Mouse (Mus musculus) adrenal gland, postnatal 36 days (tissue): ENCODE data around the gene Mcur1. TPM values are rescaled to one million over a fixed set of nuclear protein-coding genes. Genes with fewer than 3 reads are reported as not detected.
A peak's percentile ranks its signal among the peaks of the same experiment; 100 is the strongest.

Source experiments
- DNase-seq, 2 experiments: peaks; one replicate each; pipeline ENCODE4 v3.0.0; 2021; ENCODE audit warnings: mixed read lengths in 1 of 2
- total RNA-seq, 2 experiments: library from RNA; stranded (reverse); gene quantifications; 2 replicates each; pipeline ENCODE4 v1.2.3; 2021

Gene Mcur1
- total RNA-seq, 2 experiments from 2014 or later = 37.6 to 40.5 TPM

DNA sequence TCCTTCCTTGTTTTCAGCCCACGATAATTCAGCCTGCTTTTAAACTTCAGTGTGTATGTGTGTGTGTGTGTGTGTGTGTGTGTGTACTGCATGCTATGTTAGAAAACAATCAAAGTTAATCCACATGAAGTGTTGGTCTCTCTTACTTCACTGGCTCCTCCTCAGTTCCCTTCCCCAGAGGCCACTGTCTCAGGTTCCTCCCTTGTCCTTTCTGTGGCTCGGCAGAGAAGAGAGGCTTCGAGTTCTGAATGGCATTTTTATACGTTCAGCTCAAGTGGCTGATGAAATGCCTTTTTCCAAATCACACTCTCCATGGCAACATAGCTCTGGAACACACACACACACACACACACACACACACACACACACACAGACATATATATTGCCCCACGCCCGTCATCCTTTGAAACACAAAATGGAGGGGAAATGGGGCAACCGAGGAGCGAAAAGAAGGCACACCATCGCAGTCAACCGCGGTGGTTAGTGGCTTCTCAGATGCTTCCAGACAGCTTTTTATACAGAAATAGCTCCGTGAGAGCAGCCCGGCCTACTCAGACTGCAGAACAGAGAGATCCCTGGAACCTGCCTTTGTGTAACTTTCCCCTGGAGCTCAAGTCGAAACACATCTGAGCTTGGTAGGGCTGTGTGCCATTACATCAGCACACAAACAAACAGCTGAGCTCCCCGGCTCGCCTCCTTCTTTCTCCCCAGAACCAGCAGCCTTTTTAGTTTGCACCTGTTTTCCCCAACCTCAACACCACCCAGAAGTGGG is 34.4 kb downstream of the Mcur1 start:
- DNase-seq = no peak

DNA sequence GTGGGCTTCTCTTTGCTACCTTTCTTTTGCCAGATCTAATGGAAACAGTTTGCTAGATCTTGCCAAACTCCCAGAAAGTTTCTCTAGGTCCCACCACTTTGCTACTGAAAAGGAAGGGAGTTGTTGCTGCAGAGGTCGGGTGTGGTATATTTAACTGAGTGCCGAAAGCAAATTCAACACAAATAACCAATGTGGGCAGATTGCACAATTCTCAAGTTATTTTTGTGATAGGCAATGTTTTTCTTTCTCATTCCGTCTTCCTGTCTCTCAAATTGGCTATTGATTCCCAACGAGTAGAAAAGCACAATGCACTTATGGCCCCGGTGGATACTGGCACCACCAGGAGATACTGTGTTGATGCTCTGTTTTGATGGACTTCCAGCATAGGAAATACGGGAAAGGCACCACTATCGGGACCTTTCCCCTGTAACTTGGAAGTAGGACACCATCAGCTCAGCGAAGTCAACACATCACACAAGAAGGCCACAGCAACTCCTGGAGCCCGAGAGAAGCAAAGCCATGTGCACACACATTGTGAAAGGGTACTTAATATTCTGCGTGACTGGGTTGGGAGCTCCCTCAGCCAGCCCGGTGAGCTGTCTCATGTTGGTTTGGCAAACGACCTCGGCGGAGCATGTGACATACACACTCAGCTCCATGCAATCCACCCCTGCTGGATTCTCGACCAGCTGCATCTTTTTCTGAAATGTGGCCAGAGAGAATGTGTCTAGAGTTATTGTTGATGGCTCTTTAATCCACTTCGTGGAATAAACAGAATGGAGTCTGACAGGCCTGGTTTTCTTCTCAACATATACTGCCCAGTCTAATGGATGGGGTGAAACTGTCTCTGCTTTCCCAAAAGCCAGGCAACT is 35.3 kb downstream of the Mcur1 start:
- peak; percentile 62 to 75 for DNase-seq

DNA sequence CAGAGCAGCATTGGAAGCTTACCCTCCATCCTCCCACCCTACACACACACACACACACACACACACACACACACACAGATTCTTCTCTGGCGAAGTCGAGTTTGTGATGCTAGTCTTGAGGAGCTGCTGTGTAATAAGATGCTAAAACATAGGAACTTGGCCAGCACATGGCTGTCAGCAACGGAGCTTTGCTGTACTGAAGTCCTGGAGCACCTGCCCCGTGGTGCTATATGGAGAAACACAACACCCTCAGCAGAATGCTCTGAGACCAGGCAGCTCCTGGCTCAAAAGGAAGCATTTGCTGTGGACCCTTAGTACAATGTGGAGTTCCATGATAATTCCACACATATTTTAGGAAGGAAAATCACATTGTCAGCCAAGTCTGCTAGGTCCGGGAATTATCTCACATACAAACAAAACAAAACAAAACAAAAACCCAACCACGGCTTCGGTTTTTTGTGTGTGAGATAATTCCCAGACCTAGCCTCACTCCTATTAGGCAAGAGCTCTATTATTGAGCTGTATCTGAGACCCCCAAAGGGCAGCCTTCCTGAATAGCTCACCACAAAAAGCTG is 36.0 kb downstream of the Mcur1 start:
- DNase-seq = no peak

DNA sequence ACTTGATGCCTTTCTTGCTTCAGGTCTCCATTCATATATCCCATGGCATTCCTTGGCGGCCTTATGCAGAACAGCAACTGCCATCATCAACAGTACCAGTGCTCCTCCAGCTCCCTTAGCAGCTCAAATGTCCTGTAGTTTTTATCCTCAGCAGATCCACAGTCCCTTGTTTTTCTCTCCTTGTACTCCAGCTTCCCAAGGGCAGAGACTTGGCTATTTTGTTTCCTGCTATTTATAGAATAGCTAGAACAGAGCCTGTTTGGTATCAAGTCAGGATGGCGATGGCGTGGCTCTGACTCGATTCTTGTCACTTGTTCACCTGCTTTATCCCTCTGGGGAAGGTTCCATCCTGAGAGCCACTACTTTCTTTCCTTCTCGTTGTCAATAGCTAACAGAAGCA is 38.1 kb downstream of the Mcur1 start:
- DNase-seq = no peak

DNA sequence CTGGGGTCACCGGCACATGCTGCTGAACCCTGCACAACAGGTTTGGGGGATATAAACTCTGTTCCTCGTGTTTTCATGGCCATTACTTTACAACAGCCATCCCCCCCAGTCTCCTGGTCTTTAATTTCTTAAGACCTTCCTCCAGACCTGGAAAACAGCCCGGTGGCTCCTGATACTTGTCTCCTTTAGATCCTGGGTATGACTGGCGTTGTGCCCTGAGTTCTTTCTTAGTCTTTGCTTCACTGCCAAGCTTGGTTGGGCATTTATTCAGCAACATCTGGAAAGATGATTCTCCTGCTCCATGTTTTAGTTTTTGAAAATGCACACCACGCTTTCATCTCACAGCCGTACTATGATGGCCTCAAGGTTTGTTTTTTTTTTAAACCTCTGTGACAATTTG is 40.7 kb downstream of the Mcur1 start:
- no peak for DNase-seq

DNA sequence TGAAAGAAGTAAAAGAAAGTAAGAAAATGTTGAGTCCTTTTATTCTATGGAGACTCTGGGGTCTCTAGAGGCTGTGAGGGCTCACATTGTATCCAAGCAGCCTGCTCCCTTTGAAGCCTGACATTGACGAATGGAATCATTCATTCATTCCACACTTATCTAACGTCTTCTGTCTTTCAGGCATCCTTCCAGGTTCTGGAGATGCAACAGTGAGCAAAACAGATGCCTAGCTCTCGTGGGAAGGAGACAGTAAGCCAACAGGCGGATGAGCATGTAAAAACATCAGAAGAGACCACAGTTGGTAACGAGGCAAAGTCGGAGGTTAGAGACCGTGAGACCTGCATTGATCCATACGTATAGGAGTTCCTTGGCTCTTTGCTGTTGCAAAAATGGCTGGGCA is 42.6 kb downstream of the Mcur1 start:
- DNase-seq = no peak

DNA sequence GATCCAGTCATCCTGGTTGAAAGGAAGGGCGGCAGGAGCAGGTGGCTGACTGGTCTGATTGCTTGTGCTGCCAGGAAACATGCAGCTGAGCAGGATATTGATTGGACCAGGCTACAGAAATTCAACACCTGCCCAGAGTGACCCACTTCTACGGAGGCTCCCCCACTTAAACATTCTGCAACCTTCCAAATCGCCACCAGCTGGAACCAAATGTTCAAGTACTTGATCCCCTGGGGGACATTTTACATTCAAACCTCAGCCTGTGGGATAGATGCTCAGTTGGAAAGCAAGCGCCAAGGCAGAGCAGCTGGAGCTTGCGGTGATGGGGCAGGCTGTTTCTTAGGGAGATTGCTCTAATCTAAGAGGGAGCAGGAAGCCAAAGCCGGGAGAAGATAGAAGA is 43.1 kb downstream of the Mcur1 start:
- no peak for DNase-seq

DNA sequence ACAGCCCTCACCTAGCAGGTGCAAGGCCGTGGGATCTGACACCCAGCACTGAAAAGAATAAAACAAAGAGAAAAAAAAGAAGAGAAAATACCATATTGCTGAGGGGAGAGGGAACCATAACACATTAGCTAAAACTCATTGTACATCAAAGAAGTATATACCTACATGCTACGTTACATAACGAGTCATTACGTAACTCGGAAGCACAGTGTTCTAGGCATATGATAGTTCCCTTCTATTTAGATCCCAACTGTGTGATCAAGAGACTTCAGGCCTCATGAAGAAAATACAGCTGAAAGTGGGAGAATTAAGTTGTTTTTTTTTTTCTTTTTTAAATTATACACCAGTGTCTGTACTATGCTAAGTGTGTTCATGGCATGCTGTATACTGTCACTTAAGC is 43.9 kb downstream of the Mcur1 start:
- DNase-seq = no peak

DNA sequence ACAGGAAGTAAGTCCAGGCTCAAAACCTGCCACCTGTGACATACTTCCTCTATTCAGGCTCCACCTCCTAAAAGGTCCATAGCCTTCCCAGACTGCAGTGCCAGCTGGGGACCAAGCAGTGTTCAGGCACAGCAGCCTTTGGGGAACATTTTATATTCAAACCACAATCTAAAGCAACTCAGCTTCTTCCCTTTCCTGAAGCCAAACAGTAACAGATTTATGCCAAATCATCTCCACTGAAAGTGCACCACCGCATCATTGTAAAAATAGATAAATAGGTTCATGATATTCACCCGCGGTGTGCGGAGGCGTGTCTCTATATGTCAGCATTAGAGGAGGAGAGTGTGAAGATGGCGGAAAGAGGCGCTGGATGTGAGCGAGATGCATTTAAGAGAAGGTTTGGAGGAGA is 45.0 kb downstream of the Mcur1 start:
- no peak for DNase-seq

DNA sequence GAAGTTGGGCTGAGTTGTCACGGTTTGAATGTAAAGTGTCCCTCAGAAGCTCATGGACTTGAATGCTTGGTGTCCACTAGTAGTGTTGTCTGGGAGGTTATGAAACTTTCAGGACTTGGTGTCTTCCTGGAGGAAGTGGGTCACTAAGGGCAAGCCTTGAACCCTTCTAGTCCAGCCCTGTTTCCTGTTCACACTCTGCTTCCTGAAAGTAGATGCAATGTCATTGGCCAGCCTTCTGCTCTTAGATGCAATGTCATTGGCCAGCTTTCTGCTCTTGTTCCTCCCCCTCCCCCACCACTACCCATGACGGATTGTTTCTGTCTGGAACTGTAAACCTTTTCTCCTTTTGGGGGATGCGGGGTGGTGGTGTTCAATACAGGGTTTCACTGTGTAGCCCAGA is 47.3 kb downstream of the Mcur1 start:
- no peak for DNase-seq

DNA sequence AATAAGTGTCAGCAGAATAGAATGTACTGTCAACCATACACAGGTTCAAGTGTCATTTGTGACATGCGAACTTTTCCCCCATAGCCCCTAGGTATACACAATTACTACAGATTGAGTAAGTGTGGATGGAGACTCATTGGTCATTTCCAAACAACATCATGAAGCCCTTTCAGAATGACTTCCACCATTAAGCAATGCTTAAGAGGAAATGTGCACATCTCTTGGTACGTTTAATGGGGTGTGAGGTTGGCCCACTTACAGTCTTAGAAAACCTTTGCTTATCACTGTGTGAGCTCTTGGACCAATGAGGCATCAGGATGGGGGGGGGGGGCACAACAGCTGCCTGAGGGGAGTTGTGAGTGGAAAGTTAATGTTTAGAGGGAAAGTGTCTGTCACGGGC is 54.2 kb downstream of the Mcur1 start:
- DNase-seq = no peak

DNA sequence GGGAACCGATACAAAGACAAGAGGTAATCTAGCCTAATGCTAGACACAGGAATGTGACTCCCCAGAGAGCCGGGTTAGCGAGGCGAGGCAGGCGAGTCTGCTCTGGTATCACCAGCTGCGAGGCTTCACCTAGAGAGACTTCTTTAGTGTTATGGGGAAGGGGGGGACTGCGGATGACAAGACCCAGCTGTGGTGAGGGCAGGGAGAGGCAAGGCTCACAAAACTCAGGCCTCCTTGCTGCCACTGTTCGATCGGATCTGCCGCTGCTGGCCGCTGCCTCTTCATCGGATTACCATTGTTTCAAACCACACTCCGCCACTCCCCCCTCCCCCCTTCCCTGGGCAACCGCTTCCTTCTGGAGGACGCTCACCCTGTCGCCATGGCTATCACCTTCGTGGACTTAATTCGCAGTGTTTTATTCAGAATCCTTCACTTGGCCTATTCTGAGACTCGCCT is 56.6 kb downstream of the Mcur1 start:
- peak; percentile 18 to 32 for DNase-seq

DNA sequence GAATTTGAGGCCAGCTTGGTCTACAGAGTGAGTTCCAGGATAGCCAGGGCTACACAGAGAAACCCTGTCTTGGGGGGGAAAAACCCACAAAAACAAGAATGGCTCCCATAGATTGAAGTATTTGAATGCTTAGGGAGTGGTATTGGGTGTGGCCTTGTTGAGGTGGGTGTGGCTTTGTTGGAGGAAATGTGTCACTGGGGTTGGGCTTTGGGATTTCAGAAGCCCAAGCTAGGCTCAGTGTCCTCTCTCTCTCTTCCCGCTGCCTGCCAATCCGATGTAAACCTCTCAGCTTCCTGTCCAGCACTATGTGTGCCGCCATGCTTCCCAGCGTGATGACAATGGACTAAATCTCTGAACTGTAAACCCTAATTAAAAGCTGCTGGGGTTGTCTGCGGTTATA is 58.4 kb downstream of the Mcur1 start:
- no peak for DNase-seq

DNA sequence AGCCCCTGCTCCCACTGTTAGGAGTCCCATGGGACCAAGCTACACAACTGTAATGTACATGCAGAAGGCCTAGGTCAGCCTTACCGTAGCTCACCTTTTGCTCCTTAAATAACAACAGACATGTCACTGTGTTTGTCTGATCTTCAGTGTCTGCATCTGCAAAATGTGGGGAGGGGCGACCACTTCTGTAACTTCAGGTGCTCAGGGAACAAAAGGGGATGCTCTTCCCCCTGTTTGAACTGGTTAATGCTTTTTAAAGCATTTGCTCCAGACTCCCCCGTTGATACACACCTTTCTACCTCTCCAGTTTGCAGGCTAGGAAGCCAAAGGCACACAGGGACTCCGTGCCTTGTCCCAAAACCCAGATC is 59.5 kb downstream of the Mcur1 start:
- DNase-seq = no peak

DNA sequence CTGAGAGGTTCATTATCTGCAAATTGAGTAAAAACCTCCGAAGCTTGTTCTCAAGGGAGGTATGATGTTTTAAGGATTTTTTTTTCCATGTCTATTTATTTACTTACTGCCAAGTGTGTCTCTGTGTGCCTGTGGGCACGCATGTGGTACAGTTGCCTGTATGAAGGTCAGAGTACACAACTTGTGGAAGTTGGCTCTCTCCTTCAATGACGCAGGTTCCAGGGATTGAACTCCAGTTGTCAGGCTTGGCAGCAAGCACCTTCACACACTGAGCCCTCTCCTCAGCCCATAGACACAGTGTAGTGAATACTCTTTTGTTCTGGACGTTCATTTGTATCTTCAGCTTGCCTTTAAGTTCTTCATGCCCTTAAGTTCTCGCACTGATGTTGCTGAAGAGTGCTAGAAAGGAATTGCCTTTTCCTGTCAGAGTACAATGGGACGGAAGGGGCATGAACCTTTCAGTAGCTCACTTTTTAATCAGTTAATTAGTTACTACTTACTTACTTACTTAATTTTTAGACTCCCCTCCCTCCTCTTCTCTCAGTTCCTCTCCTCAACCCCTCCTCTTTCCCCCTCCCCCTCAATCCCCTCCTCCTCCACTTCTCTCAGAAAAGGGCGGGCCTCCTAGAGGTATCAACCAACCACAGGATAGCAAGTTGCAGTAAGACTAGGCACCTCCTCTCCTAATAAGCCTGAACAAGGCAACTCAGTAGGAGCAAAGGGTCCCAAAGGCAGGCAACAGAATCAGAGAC is 60.1 kb downstream of the Mcur1 start:
- DNase-seq = no peak

DNA sequence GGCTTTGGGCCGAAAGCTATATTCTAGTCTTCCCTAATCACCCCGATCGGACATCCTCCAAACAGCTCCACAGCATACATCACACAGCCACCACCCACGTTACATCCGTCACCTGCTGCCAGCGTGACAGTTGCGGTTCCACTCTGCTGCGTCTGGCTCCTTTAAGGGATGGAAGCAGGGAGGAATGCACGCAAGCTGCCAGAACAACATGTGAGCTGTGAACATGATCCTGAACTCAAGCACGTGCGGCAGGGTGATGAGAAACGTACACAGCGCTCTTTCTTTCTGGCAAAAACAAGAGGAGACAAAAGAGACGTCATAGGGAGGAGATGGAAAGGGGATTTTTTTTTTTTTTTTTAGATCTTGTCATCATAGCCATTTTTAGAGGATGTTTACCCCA is 61.1 kb downstream of the Mcur1 start:
- DNase-seq = no peak

DNA sequence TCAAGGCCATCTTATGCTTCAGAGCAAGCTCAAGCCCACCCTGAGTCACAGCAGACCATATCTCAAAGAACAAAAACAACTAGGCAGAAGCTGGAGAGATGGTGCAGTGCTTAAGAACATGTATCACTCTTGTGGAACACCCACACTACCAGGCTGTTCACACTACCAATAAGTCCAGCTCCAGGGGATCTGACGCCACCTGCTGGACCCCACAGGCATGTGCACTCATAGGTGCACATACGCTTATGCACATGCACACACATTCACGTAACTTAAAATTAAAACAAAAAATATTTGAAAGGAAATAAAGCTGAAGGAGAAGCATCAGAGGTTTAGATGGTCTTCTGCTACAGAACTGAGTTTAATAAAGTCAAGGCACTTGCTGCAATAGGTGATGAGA is 62.2 kb downstream of the Mcur1 start:
- DNase-seq = no peak

DNA sequence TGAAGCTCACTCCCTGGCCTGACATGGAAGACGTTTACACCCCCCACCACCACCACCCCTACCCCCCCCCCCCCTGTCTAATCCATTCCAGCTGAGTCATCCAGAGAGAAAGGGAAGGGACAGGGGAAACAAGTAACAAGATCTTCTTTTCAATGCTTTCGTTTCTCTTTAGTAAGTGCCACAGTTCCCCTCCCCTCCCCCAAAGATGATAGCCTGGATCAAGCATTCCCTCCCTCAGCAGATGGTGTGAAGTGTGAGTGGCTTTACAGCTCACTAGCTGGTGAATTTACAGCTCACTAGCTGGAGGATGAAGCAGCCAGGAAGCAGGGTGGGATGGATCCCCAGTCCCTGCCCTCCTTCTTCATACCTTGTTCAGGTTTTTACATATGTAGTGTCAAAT is 63.3 kb downstream of the Mcur1 start:
- DNase-seq = no peak

DNA sequence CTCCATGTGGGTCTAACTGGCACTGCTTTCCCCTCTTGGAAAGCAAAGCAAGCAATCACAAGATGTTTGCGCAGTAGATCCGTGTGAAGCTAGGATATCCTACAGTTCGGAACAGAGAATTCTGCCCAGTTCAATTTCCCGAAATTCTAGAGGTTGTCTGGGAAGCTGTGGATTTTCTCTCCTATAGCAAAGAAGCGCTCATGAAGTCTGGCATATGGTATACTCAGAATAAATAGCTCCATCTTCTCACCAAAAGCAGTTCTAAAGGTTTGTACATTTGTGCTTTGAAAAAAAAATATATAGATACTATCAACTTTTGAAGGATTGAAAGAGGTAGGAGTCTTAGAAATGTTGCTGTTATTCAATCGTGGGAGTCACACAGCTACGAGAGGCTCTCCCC is 64.3 kb downstream of the Mcur1 start:
- DNase-seq = no peak

DNA sequence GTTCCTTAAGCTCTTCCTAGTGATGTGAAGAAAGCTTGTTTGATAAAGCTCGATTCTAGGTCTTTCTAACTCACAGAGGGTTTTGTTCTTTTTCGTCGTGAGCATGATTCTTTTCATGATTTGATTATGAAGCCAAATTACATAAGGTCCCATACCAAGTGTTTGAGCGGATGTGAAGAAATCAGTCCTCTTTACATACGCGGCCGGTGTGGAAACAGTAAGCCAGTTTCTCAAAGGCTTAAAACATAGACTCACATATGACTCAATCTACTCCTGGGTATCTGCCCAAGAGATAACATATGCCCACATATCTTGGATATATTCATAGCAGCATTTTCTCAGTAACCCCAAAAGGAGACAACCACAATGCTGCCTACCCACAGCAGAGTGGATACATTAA is 66.3 kb downstream of the Mcur1 start:
- DNase-seq = no peak

DNA sequence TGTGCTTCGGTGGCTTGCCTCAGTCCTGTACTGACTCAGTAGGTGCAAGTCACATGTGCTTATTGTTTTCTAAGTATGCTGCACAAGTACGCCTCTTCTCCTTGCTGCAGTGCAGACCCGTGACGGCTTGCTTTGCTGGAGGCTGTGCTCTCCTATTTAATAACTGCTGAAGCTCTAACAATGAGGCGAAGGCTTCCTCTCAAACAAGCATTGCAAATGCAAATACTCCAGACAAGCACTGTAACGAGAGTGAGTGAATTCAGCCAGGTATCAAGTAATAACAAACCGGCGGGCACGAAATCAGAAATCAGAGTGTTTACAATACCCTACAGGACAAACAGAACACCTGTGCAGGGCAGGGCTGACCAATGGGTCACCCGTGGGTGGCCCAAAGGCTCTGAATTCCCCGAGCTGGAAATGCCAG is 66.9 kb downstream of the Mcur1 start:
- no peak for DNase-seq
